Mouse (Mus musculus): ENCODE results near the gene Rgs8. TPM values are rescaled to one million over a fixed set of nuclear protein-coding genes. Genes with fewer than 3 reads are reported as not detected.

Gene Rgs8
- polyA plus RNA-seq, 1 experiment, result 0.02 TPM

GRCm38 (mm10) chr1:153702853-153703410 lies 50.1 kb downstream of the Rgs8 start:
- no peak overlapping the region for H3K4me3 ChIP-seq (ENCODE audit: insufficient read depth, low read depth, low read length)
- no peaks in the 10 kb centered on the region for H3K36me3 ChIP-seq (ENCODE audit: control insufficient read depth, insufficient read depth, low read length)
- no peak for DNase-seq
- H3K27ac ChIP-seq (ENCODE audit: insufficient read depth, low read depth, low read length), result no peak overlapping the region
- no peak for TF ChIP-seq POLR2A (IDR thresholded peaks at IDR 0.05; ENCODE audit: low read depth, low read length)
- no peak for TF ChIP-seq CTCF (conservative IDR thresholded peaks at IDR 0.05; ENCODE audit: insufficient read depth, insufficient read length, low read depth, low read length)
- H3K4me1 ChIP-seq (ENCODE audit: control insufficient read depth, insufficient read depth, low read length), result no peaks in the 10 kb centered on the region
- H3K27me3 ChIP-seq (replicated peaks; ENCODE audit: control insufficient read depth, insufficient read depth, low read length), result no peaks in the 10 kb centered on the region; the same call in 1 of the 2 replicates
- 82% methylated on average over 8 of the region's 8 CpGs for WGBS

GRCm38 (mm10) chr1:153703445-153703991 lies 50.7 kb downstream of the Rgs8 start:
- TF ChIP-seq POLR2A (IDR thresholded peaks at IDR 0.05; ENCODE audit: low read depth, low read length) (no peak), CTCF (conservative IDR thresholded peaks at IDR 0.05; ENCODE audit: insufficient read depth, insufficient read length, low read depth, low read length) (no peak)
- Histone ChIP-seq H3K4me1 (ENCODE audit: control insufficient read depth, insufficient read depth, low read length) (no peaks in the 10 kb centered on the region), H3K27ac (ENCODE audit: insufficient read depth, low read depth, low read length) (no peak overlapping the region), H3K27me3 (replicated peaks; ENCODE audit: control insufficient read depth, insufficient read depth, low read length) (no peaks in the 10 kb centered on the region; the same call in 1 of the 2 replicates), H3K4me3 (ENCODE audit: insufficient read depth, low read depth, low read length) (no peak overlapping the region), H3K36me3 (ENCODE audit: control insufficient read depth, insufficient read depth, low read length) (no peaks in the 10 kb centered on the region)
- WGBS, result 50% methylated on average over 12 of the region's 12 CpGs
- no peak for DNase-seq

- H3K27ac ChIP-seq (ENCODE audit: insufficient read depth, low read depth, low read length), result no peak overlapping the region
- 53% methylated on average over 7 of the region's 7 CpGs for WGBS
- TF ChIP-seq CTCF (conservative IDR thresholded peaks at IDR 0.05; ENCODE audit: insufficient read depth, insufficient read length, low read depth, low read length) (no peak), POLR2A (IDR thresholded peaks at IDR 0.05; ENCODE audit: low read depth, low read length) (no peak)
Measured at GRCm38 (mm10) chr1:153704174-153704573, 51.3 kb downstream of the Rgs8 start.

DNA sequence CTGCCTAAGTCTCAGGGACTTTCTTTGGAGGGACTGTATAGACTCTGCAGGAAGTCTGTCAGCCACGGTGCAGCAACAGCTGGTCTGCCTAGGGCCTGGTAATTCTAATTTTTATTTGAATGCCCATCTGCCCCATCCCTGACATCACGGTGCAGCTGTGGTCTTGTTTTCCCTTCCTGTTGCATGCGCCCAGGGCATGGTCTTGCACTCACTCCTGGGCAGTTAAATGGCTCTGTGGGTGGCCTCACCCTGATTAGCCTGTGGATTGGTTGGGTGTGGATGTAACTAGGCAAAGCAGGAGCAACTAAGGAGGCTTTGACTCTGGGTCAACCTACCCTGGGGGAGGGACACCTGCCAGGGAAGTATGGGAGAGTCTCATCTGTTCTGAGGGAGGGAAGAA lies 52.2 kb downstream of the Rgs8 start:
- Histone ChIP-seq H3K27me3 (replicated peaks; ENCODE audit: control insufficient read depth, insufficient read depth, low read length) (no peaks in the 10 kb centered on the region; the same call in 1 of the 2 replicates), H3K36me3 (ENCODE audit: control insufficient read depth, insufficient read depth, low read length) (no peaks in the 10 kb centered on the region), H3K27ac (ENCODE audit: insufficient read depth, low read depth, low read length) (no peak overlapping the region), H3K4me1 (ENCODE audit: control insufficient read depth, insufficient read depth, low read length) (no peaks in the 10 kb centered on the region), H3K4me3 (ENCODE audit: insufficient read depth, low read depth, low read length) (no peak overlapping the region)
- TF ChIP-seq POLR2A (IDR thresholded peaks at IDR 0.05; ENCODE audit: low read depth, low read length) (no peak), CTCF (conservative IDR thresholded peaks at IDR 0.05; ENCODE audit: insufficient read depth, insufficient read length, low read depth, low read length) (no peak)
- WGBS, result 64% methylated on average over 3 of the region's 3 CpGs
- DNase-seq, result no peak

More at GRCm38 (mm10) chr1:153704174-153704573, 51.3 kb downstream of the Rgs8 start:
- H3K27me3 ChIP-seq (replicated peaks; ENCODE audit: control insufficient read depth, insufficient read depth, low read length), result no peaks in the 10 kb centered on the region; the same call in 1 of the 2 replicates
- no peak overlapping the region for H3K4me3 ChIP-seq (ENCODE audit: insufficient read depth, low read depth, low read length)
- no peak for DNase-seq
- no peaks in the 10 kb centered on the region for H3K36me3 ChIP-seq (ENCODE audit: control insufficient read depth, insufficient read depth, low read length)
- no peaks in the 10 kb centered on the region for H3K4me1 ChIP-seq (ENCODE audit: control insufficient read depth, insufficient read depth, low read length)

DNA sequence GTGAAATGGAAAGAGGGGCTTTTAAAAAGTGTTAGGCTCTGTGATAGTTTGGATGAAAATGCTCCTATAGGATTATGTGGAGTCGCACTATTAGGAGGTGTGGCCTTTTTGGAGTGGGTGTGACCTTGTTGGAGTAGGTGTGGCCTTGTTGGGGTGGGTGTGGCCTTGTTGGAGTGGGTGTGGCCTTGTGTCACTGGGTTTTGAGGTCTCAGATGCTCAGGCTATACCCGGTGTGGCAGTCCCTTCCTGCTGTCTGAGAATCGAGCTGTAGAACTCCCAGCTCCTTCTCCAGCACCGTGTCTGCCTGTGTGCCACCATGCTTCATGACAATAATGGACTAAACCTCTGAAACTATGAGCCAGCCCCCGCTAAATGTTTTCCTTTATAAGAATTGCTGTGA lies 55.8 kb downstream of the Rgs8 start:
- H3K4me3 ChIP-seq (ENCODE audit: insufficient read depth, low read depth, low read length), result no peak overlapping the region
- H3K4me1 ChIP-seq (ENCODE audit: control insufficient read depth, insufficient read depth, low read length), result no peaks in the 10 kb centered on the region
- no peaks in the 10 kb centered on the region for H3K36me3 ChIP-seq (ENCODE audit: control insufficient read depth, insufficient read depth, low read length)
- DNase-seq, result no peak
- no peak overlapping the region for H3K27ac ChIP-seq (ENCODE audit: insufficient read depth, low read depth, low read length)
- no peaks in the 10 kb centered on the region; the same call in 1 of the 2 replicates for H3K27me3 ChIP-seq (replicated peaks; ENCODE audit: control insufficient read depth, insufficient read depth, low read length)
- WGBS, result 88% methylated on average over 5 of the region's 5 CpGs
- no peak for TF ChIP-seq CTCF (conservative IDR thresholded peaks at IDR 0.05; ENCODE audit: insufficient read depth, insufficient read length, low read depth, low read length)
- no peak for TF ChIP-seq POLR2A (IDR thresholded peaks at IDR 0.05; ENCODE audit: low read depth, low read length)

DNA sequence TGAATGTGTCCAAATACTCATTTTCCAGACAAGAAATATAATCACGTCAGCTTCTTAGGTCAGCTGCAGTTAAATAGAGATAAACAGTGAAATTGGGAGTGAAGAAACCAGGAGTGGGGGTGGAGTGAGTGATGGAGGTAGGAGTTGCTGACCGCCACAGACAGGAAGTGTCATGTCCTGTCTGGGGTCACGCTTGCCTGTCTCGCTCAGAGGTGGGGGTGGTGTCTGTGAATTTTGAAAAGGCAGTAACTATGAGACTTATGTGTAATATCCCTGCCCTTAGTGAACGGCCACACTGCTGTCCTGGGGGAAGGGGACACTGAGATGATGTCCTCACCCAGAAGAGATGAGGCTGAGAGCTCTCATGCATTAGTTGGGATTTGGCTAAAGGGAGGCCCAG lies 56.6 kb downstream of the Rgs8 start:
- H3K4me3 ChIP-seq (ENCODE audit: insufficient read depth, low read depth, low read length), result no peak overlapping the region
- H3K27ac ChIP-seq (ENCODE audit: insufficient read depth, low read depth, low read length), result no peak overlapping the region
- WGBS, result 52% methylated on average over 5 of the region's 5 CpGs
- H3K27me3 ChIP-seq (replicated peaks; ENCODE audit: control insufficient read depth, insufficient read depth, low read length), result no peaks in the 10 kb centered on the region; the same call in 1 of the 2 replicates
- DNase-seq, result no peak
- no peaks in the 10 kb centered on the region for H3K4me1 ChIP-seq (ENCODE audit: control insufficient read depth, insufficient read depth, low read length)
- no peaks in the 10 kb centered on the region for H3K36me3 ChIP-seq (ENCODE audit: control insufficient read depth, insufficient read depth, low read length)
- TF ChIP-seq POLR2A (IDR thresholded peaks at IDR 0.05; ENCODE audit: low read depth, low read length), result no peak
- TF ChIP-seq CTCF (conservative IDR thresholded peaks at IDR 0.05; ENCODE audit: insufficient read depth, insufficient read length, low read depth, low read length), result no peak

- no peak for TF ChIP-seq CTCF (conservative IDR thresholded peaks at IDR 0.05; ENCODE audit: insufficient read depth, insufficient read length, low read depth, low read length)
- TF ChIP-seq POLR2A (IDR thresholded peaks at IDR 0.05; ENCODE audit: low read depth, low read length), result no peak
- Histone ChIP-seq H3K27ac (ENCODE audit: insufficient read depth, low read depth, low read length) (no peak overlapping the region), H3K4me1 (ENCODE audit: control insufficient read depth, insufficient read depth, low read length) (no peaks in the 10 kb centered on the region), H3K27me3 (replicated peaks; ENCODE audit: control insufficient read depth, insufficient read depth, low read length) (no peaks in the 10 kb centered on the region), H3K36me3 (ENCODE audit: control insufficient read depth, insufficient read depth, low read length) (no peaks in the 10 kb centered on the region), H3K4me3 (ENCODE audit: insufficient read depth, low read depth, low read length) (no peak overlapping the region)
- no peak for DNase-seq
- WGBS, result 83% methylated on average over 3 of the region's 3 CpGs
Measured at GRCm38 (mm10) chr1:153711544-153712262, 58.9 kb downstream of the Rgs8 start.
